Mouse (Mus musculus) heart, postnatal 14 days (tissue): Measurements from ENCODE around the gene Sh3pxd2a. TPM values are rescaled to one million over a fixed set of nuclear protein-coding genes. Genes with fewer than 3 reads are reported as not detected.
A peak's percentile ranks its signal among the peaks of the same experiment; 100 is the strongest.

ENCODE experiments used
- DNase-seq, 2 experiments: peaks; one replicate each; pipeline ENCODE4 v3.0.0; 2021 to 2022
- intact Hi-C: fragments of 180-260 bp; cut with DNase I; formaldehyde crosslinking; loops from one replicate; pipeline ENCODE4 v1.15.1; 2025
- total RNA-seq, 2 experiments: library from RNA; stranded (reverse); gene quantifications; 2 replicates each; pipeline ENCODE4 v1.2.3; 2021

The Sh3pxd2a gene
- total RNA-seq, 2 experiments from 2014 or later = 75.2 to 75.9 TPM

GRCm38 (mm10) chr19:47460120-47460960 lies 3.9 kb downstream of the Sh3pxd2a start:
- DNase-seq = no peak
- intact Hi-C loops = loop anchor here (2.0 kb wide), 1 partner anchor 30 kb away; no protein-coding TSS in a partner anchor

GRCm38 (mm10) chr19:47459214-47459613 lies 5.0 kb downstream of the Sh3pxd2a start:
- no peak for DNase-seq
- intact Hi-C loops = no loop called here

- intact Hi-C loops = no loop called here
- no peak for DNase-seq
Observed at GRCm38 (mm10) chr19:47458504-47459161, 5.6 kb downstream of the Sh3pxd2a start.

GRCm38 (mm10) chr19:47457711-47458503 lies 6.3 kb downstream of the Sh3pxd2a start:
- DNase-seq = peak; percentile 54 to 62
- intact Hi-C loops = no loop called here

DNA sequence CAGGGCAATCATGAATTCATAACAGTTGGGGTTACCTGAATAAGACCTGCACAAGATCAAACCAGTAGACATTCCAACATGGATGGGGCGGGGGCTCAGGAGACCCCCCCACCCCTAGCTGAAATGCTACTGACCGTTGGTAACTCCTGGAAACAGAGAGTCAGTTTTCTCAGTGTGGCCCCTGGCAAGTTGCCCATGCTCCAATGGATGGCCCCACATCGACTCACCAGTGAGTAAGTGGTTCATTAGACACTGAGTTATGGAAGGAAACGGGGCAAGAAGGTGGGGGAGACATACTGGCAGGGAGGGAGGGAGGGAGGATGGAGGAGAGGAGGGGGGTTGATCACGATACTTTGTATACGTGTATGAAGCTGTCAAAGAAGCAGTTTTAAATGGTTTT lies 8.2 kb downstream of the Sh3pxd2a start:
- DNase-seq = no peak
- intact Hi-C loops = no loop called here

DNA sequence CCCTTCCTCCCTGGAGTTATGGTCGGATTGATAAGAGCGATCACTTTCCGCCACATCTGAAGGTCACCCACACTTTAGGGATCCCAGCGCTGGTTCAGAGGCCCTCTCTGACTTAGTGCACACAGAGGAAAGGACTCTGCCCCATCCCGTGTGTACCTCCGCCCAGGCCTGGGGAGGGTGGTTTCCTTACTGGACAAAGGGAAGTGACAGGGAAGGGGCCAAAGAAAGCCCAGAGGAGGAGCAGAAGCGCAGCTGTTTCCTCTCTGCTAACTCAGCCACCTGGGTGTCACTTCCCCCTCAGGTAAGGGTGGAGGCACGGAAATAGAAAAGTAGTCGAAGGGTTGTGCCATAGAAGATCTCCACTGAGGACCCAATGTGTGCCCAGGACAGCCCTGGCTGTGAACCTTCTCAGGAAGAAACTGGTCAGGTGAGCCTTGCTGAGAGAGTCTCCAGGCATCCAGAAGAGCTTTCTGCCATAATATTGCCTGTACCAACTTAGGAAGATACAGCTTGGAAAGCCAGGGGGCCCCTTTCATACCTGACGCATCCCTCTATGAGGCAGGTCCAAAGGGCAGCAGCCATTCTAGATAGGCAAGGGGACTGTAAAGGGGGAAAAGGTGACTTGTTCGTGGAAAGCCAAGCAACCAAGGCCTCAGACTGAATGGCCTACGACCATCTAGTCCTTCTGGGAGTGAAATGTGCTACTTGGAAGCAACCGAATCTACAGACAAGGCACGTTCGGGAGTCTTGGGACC lies 9.0 kb downstream of the Sh3pxd2a start:
- peak in 1 of 2 experiments; percentile 53 for DNase-seq
- intact Hi-C loops = no loop called here

DNA sequence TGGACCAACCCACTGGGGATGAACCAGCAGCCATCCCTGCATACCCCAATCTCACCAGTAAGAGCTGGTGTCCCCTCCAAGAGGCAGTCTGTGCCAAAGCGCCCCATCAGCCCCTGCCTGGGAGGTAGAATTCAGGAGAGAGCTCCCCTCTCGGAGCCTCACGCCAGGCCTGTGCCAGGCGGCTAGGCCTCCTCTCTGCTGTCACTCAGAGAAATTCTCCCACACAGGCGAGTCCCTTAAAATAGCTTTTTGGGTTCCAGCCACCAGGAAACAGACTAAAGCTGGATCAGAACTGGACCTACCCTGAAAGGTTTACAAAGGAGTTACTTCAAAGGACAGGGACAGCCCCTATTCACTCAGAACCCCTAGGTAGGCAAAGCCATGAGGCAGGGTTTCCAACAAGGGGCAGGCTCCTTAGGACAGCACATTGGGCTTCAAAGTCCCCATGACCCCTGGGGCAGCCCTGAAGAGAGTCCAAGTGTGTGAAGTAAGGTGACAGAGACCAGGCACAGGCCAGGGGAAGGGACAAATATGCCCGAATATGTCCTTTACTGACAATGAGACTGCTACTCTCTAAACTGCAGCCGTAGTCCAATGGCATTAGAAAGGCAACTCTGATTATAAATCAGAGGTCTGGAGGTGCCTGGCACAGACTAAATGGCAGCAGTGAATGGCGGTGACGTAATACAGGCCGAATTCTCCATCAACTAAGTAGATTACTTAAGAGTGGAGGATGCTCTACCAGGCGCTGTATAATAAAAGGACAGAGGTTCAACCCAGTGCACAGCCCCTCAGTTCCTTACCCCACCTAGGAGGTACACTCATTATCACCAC lies 9.8 kb downstream of the Sh3pxd2a start:
- intact Hi-C loops = no loop called here

GRCm38 (mm10) chr19:47453352-47453751 lies 10.8 kb downstream of the Sh3pxd2a start:
- DNase-seq = no peak
- intact Hi-C loops = no loop called here

More for the DNA sequence above, 9.8 kb downstream of the Sh3pxd2a start:
- peak; percentile 54 to 73 for DNase-seq

- peak; percentile 81 to 82 for DNase-seq
- intact Hi-C loops = no loop called here
Observed at GRCm38 (mm10) chr19:47452682-47453081, 11.5 kb downstream of the Sh3pxd2a start.

GRCm38 (mm10) chr19:47452211-47452610 lies 12.0 kb downstream of the Sh3pxd2a start:
- intact Hi-C loops = no loop called here
- DNase-seq = peak; percentile 69 to 70

DNA sequence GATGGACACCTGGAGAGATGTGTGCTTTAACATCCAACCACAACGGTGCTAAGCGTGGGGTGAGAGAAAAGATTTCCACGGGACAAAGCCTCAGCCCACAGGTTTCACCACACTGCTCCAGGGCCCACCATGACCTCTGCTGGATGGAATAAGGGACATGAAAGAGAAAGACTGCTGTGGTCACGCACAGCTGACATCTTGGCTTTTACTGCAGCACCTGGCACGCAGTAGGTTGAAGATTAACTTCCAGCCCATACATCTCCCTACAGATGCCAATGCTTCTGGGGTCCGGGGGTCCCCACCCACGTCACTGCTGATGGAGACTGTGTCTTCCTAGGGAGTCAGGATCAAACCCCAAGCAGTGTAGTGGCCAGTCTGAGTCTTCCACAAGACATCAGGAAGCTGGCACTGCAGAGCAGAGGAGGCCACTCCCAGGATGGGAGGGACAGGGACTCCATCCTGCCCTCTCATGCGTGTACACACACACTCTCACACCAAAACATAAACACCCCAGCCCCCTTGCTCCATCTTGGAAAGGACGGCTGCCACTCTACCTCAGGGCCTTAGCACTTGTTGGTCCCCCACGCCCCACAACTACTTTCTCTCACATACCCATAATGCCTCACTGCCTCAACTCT lies 12.6 kb downstream of the Sh3pxd2a start:
- intact Hi-C loops = no loop called here
- no peak for DNase-seq

DNA sequence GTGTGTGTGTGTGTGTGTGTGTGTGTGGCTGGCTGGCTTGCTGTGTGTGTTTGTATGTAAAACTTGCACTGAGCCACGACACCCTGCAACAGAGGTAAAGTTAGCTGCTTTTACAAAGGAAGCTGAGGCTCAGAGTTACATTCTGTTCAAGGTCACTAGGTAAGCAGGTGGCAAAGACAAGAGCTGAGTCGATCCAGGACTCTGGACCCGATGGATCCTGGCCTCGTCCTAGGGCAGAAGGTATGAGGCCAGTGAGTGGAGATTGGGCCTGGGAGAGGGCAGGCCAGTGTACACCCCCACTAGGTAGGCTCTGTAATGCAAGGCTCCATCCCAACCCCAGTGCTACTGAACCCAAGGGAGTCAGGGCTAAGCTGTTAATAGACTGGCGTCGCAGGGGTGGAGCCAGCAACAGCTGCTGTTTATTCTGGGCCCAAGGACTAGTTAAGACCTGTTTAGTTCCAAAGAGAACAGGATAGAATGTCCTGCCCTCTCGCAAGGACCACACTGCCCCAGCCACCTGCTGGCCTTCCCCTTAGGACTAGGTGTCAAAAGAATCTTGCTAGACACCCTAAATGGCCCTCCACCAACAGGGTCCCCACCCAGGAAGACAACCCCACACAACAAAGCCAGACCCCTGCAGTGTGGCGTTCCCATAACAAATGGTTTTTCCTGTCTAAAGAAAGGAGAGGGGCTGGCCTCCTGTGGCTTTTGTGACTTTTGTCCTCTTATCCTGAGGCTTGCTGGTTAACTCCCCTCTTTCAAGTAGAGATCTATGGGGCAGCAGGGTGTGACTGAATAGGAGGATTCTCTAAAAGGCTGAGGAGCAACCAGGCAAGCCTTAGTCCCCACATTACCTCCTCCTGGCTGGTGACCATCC lies 13.7 kb downstream of the Sh3pxd2a start:
- peak in 1 of 2 experiments; percentile 34 for DNase-seq
- intact Hi-C loops = no loop called here

DNA sequence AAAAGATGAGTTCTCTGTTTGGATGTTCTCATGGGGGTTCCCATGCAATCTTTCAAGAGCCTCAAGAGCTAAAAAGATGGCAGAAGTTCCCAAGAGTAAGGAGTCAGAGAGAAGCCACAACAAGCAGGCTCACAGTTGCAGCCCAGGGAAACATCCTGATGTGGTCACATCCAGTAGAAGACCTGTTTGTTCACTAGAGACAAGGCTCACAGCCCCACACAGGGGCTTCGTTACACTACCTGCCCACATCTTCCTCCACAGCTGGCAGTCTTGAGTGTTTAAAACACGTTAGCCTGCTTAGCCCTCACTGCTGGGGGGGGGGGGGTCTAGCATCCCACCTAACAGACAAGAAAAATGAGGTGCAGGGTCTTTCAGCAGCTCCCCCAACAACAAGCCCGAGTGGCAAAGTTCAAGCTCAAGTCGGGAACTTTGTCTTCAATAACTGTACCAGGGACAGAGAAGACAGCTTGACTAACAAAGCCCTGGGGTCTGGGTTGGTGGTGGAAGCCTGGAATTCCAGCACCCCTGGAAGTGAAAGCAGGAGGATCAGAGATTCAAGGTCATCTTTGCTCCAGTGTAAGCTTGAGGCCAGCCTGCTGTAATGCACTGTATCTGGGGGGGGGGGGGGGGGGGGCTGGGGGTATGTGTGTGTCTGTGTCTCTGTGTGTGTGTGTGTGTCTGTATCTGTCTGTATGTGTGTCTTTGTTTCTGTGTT lies 14.5 kb downstream of the Sh3pxd2a start:
- DNase-seq = no peak
- intact Hi-C loops = no loop called here

DNA sequence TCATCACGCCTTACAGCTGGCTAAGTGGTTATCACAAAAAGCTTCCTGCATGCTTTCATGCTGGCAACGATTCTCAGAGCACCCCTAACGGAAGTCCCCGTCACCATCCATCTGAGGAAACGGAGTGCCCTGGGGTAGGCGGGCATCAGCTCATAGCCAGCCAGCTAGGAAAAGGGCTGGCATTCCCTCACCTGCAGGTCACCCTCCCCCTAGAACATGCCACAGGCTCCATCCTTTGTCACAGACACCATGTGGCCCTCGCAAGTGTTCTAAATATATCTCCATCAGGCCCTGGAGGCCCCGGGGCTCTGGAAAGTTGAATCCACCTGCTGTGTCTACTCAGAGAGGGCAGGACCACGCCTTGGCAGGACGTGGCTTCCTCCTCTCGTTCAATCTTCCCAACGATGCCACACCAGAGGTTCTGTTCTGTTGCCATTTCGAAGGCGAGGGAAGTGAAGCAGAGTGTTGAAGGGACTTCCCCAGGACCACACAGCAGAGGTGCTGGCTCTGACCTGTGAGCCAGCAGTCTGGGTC lies 15.5 kb downstream of the Sh3pxd2a start:
- intact Hi-C loops = no loop called here
- DNase-seq = peak in 1 of 2 experiments; percentile 36

- intact Hi-C loops = no loop called here
Observed at GRCm38 (mm10) chr19:47446841-47447365, 17.3 kb downstream of the Sh3pxd2a start.

GRCm38 (mm10) chr19:47446130-47446529 lies 18.1 kb downstream of the Sh3pxd2a start:
- intact Hi-C loops = no loop called here
- no peak for DNase-seq

More at GRCm38 (mm10) chr19:47446841-47447365, 17.3 kb downstream of the Sh3pxd2a start:
- DNase-seq = peak; percentile 68 to 74

GRCm38 (mm10) chr19:47445726-47446125 lies 18.5 kb downstream of the Sh3pxd2a start:
- intact Hi-C loops = no loop called here
- DNase-seq = no peak
